Mouse (Mus musculus) myocyte (in vitro differentiated cells): ENCODE data around the gene 9930104L06Rik.

Experiments used
- E2F4 ChIP-seq: IDR thresholded peaks from one replicate; pipeline ENCODE4 v1.6.1; 2011; ENCODE audit warnings: mild to moderate bottlenecking, control low read depth, moderate library complexity; ENCODE audit not compliant: insufficient read depth
- MAX ChIP-seq: IDR thresholded peaks from one replicate; pipeline ENCODE4 v1.6.1; 2011; ENCODE audit warnings: low read depth, mild to moderate bottlenecking, control low read depth
- MYOD1 ChIP-seq, 3 experiments: IDR thresholded peaks; one replicate each; pipeline ENCODE4 v1.6.1; 2011; ENCODE audit warnings: control low read depth in 2 of 3, low read depth in 2 of 3, mild to moderate bottlenecking in 2 of 3, moderate library complexity in 1 of 3; ENCODE audit not compliant: insufficient read length in 2 of 3, control insufficient read depth in 1 of 3
- POLR2A ChIP-seq: IDR thresholded peaks from one replicate; pipeline ENCODE4 v1.6.1; 2011; ENCODE audit warnings: low read depth, mild to moderate bottlenecking, control low read depth, moderate library complexity; ENCODE audit not compliant: insufficient read length
- POLR2AphosphoS2 ChIP-seq: IDR thresholded peaks from one replicate; pipeline ENCODE4 v1.6.1; 2011; ENCODE audit warnings: low read depth, control low read depth; ENCODE audit not compliant: insufficient read length
- SRF ChIP-seq: IDR thresholded peaks from one replicate; pipeline ENCODE4 v1.6.1; 2011; ENCODE audit warnings: low read depth; ENCODE audit not compliant: control insufficient read depth, insufficient read length
- TCF12 ChIP-seq: IDR thresholded peaks from one replicate; pipeline ENCODE4 v1.6.1; 2011; ENCODE audit warnings: mild to moderate bottlenecking, control low read depth; ENCODE audit not compliant: poor library complexity, insufficient read depth, severe bottlenecking
- TCF3 ChIP-seq: IDR thresholded peaks from one replicate; pipeline ENCODE4 v1.6.1; 2011; ENCODE audit warnings: low read depth, control low read depth; ENCODE audit not compliant: insufficient read length
- USF1 ChIP-seq: IDR thresholded peaks from one replicate; pipeline ENCODE4 v1.6.1; 2011; ENCODE audit warnings: low read depth, mild to moderate bottlenecking, control low read depth, moderate library complexity

DNA sequence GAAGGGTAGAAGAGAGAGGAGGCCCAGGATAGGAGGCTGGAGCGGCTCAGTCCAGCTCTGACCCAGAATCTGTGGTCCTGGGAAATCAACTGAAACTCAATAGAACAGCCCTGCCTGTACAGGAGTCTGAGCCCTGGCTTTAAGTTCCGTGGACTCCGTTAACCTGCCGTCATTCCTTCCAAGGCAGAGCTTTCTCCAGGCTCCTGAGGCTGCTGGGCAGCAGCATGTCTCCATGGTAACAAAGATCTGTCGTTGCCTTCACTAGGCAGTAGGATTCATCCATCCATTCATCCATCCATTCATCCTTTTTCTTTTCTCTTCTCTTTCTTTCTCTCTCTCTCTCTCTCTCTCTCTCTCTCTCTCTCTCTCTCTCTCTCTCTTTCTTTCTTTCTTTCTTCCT is 33.8 kb downstream of the 9930104L06Rik start:
- TF ChIP-seq MYOD1 (IDR thresholded peaks at IDR 0.05; ENCODE audit: control insufficient read depth in 1 of 3, insufficient read length in 2 of 3, low read depth in 2 of 3) (no peak), POLR2A (no peak), TCF12 (no peak), USF1 (no peak), SRF (no peak), POLR2AphosphoS2 (no peak), MAX (no peak), E2F4 (no peak), TCF3 (no peak)
